Mouse (Mus musculus): ENCODE data around the gene Ust. TPM values are rescaled to one million over a fixed set of nuclear protein-coding genes. Genes with fewer than 3 reads are reported as not detected.

Gene Ust
- total RNA-seq, 2 experiments from 2014 or later: 2.4 to 2.8 TPM

GRCm38 (mm10) chr10:8195730-8196129, 322.9 kb downstream of the Ust start:
- intact Hi-C loops (cut with DNase I): loop anchor here (1.0 to 5.0 kb wide), 4 partner anchors 45 to 385 kb away; partner anchors contain the start of gene Tab2
- no peak for DNase-seq

GRCm38 (mm10) chr10:8189331-8189981, 329.2 kb downstream of the Ust start:
- DNase-seq: no peak
- intact Hi-C loops (cut with DNase I): no loop called here

DNA sequence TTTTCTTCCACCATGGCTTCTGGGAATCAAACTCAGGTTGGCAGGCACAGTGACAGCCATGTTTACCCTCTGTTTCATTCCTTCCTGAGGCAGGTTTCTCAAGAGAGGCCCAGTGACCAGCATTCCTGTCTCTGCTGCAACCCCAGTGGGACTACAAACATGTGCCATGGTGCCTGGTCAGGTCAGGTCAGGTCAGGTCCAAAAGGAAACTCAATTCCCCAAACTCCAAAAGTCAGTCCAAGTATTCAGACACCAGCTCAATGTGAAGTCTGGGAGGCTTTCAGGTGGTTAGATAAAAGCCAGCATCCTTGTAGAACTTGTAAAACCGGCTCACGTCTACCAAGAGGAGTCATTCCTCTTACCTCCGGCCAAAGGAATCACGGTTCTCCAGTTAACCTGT, 333.0 kb downstream of the Ust start:
- intact Hi-C loops (cut with DNase I): no loop called here

DNA sequence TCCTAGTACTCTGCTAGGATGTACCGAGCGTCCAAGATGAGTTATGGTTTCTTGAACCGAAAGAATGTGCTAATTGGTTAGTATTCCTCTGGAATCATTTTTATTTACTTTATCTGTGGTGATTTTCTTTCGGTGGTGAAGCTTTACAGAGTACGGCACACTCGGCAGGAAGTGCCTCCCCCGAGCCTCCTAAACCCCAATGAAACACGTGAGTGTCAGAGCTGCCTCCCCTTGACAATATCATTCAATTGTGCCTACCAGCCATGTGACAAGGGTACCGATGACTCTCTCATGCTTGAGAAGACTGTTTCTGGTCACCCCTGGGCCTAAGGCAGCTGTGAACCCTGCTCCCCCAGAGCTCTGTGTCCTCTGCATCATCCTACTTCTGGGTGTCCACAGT, 333.9 kb downstream of the Ust start:
- no peak for DNase-seq

More for the DNA sequence above, 333.0 kb downstream of the Ust start:
- no peak for DNase-seq

GRCm38 (mm10) chr10:8183171-8183570, 335.5 kb downstream of the Ust start:
- intact Hi-C loops (cut with DNase I): no loop called here
- DNase-seq: no peak

More for the DNA sequence above, 333.9 kb downstream of the Ust start:
- intact Hi-C loops (cut with DNase I): no loop called here

GRCm38 (mm10) chr10:8181596-8182185, 336.9 kb downstream of the Ust start:
- DNase-seq: no peak
- intact Hi-C loops (cut with DNase I): no loop called here

- no peak for DNase-seq
- intact Hi-C loops (cut with DNase I): no loop called here
Observed at GRCm38 (mm10) chr10:8177618-8178017, 341.0 kb downstream of the Ust start.

- peak; percentile 27 to 31 for DNase-seq
Observed at GRCm38 (mm10) chr10:8176351-8177053, 342.1 kb downstream of the Ust start.

DNA sequence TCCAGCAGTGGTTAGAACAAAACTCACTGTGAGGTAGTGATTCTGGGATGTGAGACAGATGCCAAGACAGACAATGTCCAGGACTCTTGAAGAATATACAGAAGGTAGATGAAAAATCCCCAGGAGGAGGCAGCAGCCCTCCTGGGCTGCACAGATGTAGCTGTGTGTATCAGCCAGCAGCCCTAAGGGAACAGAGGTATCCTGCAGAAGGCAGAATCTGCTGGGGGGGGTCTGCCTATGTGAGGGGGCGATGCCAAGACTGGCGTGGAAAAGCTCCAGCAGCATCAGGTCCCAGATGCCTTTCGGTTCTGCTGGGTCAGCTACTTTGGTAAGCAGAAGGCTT, 342.6 kb downstream of the Ust start:
- intact Hi-C loops (cut with DNase I): no loop called here
- no peak for DNase-seq

More at GRCm38 (mm10) chr10:8176351-8177053, 342.1 kb downstream of the Ust start:
- intact Hi-C loops (cut with DNase I): no loop called here

- intact Hi-C loops (cut with DNase I): no loop called here
- no peak for DNase-seq
Observed at GRCm38 (mm10) chr10:8174697-8175096, 343.9 kb downstream of the Ust start.

DNA sequence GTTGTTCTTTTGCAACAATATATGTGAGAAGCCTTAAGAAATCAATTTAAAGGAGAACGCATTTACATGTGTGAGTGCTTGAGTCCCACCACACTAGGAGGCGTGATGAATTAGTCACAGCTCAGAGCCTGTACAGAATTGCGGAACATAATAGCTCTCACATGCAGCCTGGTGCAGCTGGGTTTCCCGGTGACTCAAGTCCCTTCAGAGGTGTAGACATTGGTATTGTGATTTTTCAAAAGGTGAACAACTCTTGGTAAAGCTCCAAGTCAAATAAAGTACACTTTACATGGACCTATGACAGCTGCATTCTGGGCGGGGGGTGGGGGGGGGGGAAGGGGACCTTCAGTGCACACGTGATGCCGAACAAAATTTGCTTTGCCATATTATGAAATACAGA, 344.4 kb downstream of the Ust start:
- intact Hi-C loops (cut with DNase I): no loop called here
- DNase-seq: no peak

DNA sequence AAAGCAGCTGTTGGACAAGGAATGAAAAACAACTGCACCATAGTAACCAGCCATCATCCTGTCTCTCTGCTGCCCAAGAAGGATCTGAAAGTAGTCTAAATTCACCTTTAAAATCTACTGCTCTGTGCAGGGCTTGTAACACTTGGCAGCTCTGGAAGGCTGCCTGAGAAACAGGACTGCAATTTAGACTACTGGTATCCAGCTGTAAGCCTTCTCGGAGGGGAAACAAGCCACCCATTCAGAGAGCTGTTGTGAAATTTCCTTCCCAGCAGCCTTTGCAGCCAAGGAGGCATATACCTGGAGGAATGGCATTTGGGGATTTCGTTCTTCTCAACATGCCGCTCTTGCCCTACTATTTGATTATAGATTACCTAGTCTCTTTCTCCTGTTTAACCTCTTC, 345.6 kb downstream of the Ust start:
- no peak for DNase-seq
- intact Hi-C loops (cut with DNase I): no loop called here

DNA sequence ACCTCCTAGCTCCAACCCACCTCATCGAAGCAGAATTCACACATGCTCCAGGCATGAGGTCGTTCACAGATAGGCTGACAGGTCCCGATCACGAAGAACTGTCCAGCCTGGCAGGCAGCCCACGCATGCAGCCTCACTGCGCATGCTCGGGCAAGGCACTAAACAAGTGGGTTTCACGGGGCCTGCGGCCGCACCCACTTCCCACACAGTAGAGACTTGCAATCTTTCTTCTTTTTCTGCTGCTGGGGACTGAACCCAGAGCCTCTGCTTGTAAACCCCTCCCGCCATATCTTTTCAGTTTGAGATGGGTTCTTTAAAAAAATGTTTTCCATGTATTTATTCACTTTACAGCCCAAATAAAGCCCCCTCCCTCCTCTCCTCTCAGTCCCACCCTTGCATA, 347.1 kb downstream of the Ust start:
- DNase-seq: no peak
- intact Hi-C loops (cut with DNase I): no loop called here
